Mouse (Mus musculus) neural tube, embryonic 14.5 days (tissue): ENCODE results near the gene Itpkc. TPM values are rescaled to one million over a fixed set of nuclear protein-coding genes. Genes with fewer than 3 reads are reported as not detected.

Experiments
- ATAC-seq: fragments of 200-750 bp; cut with Nextera tagmentation; 2 replicates; pipeline ENCODE4 v1.8.0; 2017; ENCODE audit warnings: low read depth, mild to moderate bottlenecking, moderate TSS enrichment, moderate library complexity
- H3K27ac ChIP-seq: fragments of 300-500 bp; sonication (generic); 2 replicates; pipeline ENCODE4 v1.5.1; 2014; ENCODE audit warnings: low read depth, mild to moderate bottlenecking, control low read depth, low read length, moderate library complexity, mixed read lengths
- H3K27me3 ChIP-seq: fragments of 300-500 bp; sonication (generic); 2 replicates; pipeline ENCODE4 v1.6.1; 2014; ENCODE audit warnings: low read length; ENCODE audit not compliant: control insufficient read depth, insufficient read depth
- H3K36me3 ChIP-seq: fragments of 300-500 bp; sonication (generic); 2 replicates; pipeline ENCODE4 v1.6.1; 2014; ENCODE audit warnings: low read length, mixed read lengths; ENCODE audit not compliant: control insufficient read depth, insufficient read depth
- H3K4me1 ChIP-seq: fragments of 300-500 bp; sonication (generic); 2 replicates; pipeline ENCODE4 v1.6.1; 2014; ENCODE audit warnings: low read length; ENCODE audit not compliant: control insufficient read depth, insufficient read depth
- H3K4me2 ChIP-seq: fragments of 300-500 bp; sonication (generic); 2 replicates; pipeline ENCODE4 v1.6.1; 2014; ENCODE audit warnings: mild to moderate bottlenecking, low read depth, low read length, control low read depth
- H3K4me3 ChIP-seq: fragments of 300-500 bp; sonication (generic); 2 replicates; pipeline ENCODE4 v1.5.1; 2014; ENCODE audit warnings: low read depth, low read length, control low read depth, mixed read lengths
- H3K9ac ChIP-seq: fragments of 300-500 bp; sonication (generic); replicated peaks from 2 replicates; pipeline ENCODE4 v1.6.1; 2014; ENCODE audit warnings: low read depth, mild to moderate bottlenecking, control low read depth, low read length, mixed read lengths
- H3K9me3 ChIP-seq: fragments of 300-500 bp; sonication (generic); 2 replicates; pipeline ENCODE4 v1.6.1; 2016; ENCODE audit warnings: low read length; ENCODE audit not compliant: control insufficient read depth
- WGBS: fragments of 180-500 bp; shearing (Covaris S2); extraction: QIAGEN DNeasy Blood & Tissue Kit; methylation state at CpG from one replicate; pipeline ENCODE4 v1.1.7; 2014; 5-methylcytosine and 5-hydroxymethylcytosine counted together
- polyA plus RNA-seq: library from polyadenylated mRNA; unstranded; fragments of >200 nt; fragmentation: Nextera tagmentation; extraction: Ambion mirVana; gene quantifications from 2 replicates; pipeline ENCODE4 v1.2.1, GENCODE M21; 2014

Itpkc gene
- polyA plus RNA-seq, 1 experiment from 2014 or later, result 6.6 TPM

DNA sequence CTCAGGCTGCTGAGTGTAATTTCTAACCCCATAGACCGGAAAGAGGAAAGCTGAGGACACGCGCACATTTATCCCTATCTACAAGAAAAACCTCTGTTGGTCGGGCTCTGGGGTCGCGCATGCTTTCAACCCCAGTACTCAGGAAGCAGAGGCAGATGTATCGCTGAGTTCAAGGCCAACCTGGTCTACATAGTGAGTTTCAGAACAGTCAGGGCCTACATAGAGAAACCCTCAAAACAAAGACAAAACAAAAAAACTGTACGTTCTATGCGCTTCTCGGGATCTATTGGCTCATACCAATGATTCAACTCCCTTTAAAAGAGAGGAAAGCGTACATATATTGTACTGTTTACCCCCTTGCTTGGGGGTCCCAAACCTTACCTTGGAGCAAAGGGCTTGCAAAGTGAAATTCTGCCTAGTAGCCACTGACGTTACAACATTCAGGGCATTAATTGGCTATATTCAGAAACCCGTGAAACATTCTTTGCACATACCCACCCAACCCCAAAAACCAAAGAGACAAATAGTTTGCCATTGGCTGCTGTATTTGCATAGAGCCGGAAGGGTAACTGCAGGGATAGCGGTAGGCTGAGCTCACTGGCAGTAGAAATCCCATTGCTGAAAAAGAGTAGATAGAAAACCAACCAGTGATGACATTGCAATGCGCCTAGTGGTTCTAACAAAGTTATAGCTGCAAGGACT lies 49.1 kb downstream of the Itpkc start:
- H3K9me3 ChIP-seq, result no peaks in the 10 kb centered on the region
- H3K27me3 ChIP-seq, result no peaks in the 10 kb centered on the region
- H3K4me3 ChIP-seq, result peak overlapping the region; percentile 63
- peaks cover 7% of the 10 kb centered on the region for H3K36me3 ChIP-seq
- 48% methylated on average over 16 of the region's 16 CpGs for WGBS
- H3K9ac ChIP-seq, result peak overlapping the region; percentile 18
- ATAC-seq, result no peak; the same call in 1 of the 2 replicates
- peak overlapping the region; percentile 82 for H3K27ac ChIP-seq
- H3K4me1 ChIP-seq, result peaks cover 5% of the 10 kb centered on the region
- H3K4me2 ChIP-seq, result peak overlapping the region; percentile 47

DNA sequence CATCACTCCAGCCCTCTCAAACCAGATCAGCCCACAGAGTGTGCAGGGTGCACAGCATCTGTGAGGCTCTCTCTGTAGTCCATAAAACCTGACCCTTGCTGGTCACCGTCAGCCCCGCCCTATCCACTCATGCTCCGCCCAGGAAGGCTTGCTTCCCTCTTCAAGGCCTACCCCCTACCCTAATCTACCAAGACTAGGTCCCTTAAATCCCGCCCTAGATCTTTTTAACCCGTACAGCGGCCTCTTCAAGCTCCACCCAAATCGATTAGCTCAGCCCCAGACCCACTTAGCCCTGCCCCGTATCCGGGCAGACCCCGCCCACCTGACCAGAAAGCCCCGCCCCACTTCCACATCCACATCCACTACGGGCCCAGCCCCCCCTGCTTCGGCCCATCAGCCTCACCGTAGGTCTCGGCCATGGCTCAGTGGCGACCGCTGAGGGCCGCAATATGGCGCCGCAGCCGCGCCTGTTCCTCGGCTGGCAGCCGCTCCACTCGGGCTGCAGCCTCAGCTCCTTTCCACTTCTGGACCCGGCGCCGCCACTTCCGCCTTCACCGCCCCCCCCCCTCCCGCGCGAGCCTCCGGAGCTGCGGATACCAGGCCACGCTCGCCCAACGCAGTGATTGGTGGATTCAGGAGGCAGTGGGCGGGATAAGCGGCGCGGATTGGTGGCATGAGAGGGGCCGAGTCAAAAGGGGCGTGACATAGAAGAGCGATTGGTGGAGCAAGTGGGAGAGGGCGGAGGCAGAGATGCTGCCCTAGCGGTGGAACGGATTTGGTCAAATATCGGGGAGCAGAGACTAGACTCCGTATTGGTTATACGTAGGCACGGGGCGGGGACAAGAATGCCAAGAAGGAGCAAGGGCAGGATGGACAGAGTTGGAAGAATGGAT lies 49.9 kb downstream of the Itpkc start, which contains the start of gene Rab4b:
Gene Rab4b (minus strand): TSS at position 573 of the 893 bp plus-strand sequence.
- H3K4me2 ChIP-seq, result peak within 1 kb of the TSS; percentile 55
- peak within 1 kb of the TSS; percentile 64 for H3K9ac ChIP-seq
- under 1% methylated on average over 49 of the region's 53 CpGs for WGBS
- ATAC-seq, result peak; percentile 98
- H3K27me3 ChIP-seq, result no peaks in the 10 kb centered on the region
- H3K9me3 ChIP-seq, result no peaks in the 10 kb centered on the region
- H3K36me3 ChIP-seq, result peaks cover 10% of the 10 kb centered on the region; the same call in 1 of the 2 replicates
- H3K27ac ChIP-seq, result peak within 1 kb of the TSS; percentile 88
- peak within 1 kb of the TSS; percentile 63 for H3K4me3 ChIP-seq
- peaks cover 5% of the 10 kb centered on the region for H3K4me1 ChIP-seq

DNA sequence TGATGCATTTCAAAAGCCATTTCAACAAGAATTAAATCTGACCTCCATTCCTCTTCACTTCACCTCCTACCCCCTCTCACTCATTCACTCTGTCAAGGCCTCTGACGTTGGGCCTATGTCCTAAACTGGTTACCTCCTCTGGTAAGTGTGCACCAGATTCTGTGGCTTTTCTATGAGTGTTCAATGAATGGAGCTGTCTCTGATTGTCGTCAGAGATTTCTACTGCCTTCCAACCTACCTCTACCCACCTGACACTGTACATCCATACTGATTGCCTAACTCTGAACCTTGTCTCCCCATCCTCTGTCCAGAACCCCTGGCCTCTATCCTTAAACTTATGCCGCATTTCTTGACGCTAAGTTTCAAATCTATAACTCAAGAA lies 50.5 kb downstream of the Itpkc start:
- H3K4me3 ChIP-seq, result peak overlapping the region; percentile 63
- H3K27ac ChIP-seq, result peak overlapping the region; percentile 88
- ATAC-seq, result no peak
- peaks cover 12% of the 10 kb centered on the region for H3K36me3 ChIP-seq
- H3K9ac ChIP-seq, result peak overlapping the region; percentile 64
- 31% methylated on average over 4 of the region's 4 CpGs for WGBS
- H3K27me3 ChIP-seq, result no peaks in the 10 kb centered on the region
- no peaks in the 10 kb centered on the region for H3K9me3 ChIP-seq
- peaks cover 5% of the 10 kb centered on the region for H3K4me1 ChIP-seq
- H3K4me2 ChIP-seq, result peak overlapping the region; percentile 55

DNA sequence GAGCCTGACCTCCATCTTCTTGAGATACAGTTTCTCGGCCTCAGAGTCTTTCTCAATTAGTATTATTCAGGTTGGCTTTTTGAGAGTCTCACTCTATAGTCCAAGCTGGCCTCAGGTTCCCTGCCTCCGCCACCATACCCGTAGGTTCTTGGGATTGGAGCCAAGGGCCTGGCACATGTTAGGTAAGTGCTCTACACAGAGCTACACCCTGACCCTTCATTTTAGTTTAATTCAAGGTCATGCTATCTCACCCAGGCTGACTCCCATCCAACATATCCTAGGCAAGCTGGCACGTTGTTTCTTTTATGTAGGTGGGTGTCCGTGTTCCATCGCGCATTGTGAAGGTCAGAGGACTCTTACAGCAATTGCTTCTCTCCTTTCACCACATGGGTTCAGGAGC lies 53.6 kb downstream of the Itpkc start:
- 96% methylated on average over 7 of the region's 7 CpGs for WGBS
- no peak overlapping the region for H3K4me3 ChIP-seq
- ATAC-seq, result no peak
- no peak overlapping the region for H3K9ac ChIP-seq
- H3K27me3 ChIP-seq, result no peaks in the 10 kb centered on the region
- peaks cover 23% of the 10 kb centered on the region for H3K36me3 ChIP-seq
- H3K9me3 ChIP-seq, result no peaks in the 10 kb centered on the region
- no peak overlapping the region for H3K27ac ChIP-seq
- H3K4me2 ChIP-seq, result no peak overlapping the region
- H3K4me1 ChIP-seq, result peaks cover 5% of the 10 kb centered on the region

DNA sequence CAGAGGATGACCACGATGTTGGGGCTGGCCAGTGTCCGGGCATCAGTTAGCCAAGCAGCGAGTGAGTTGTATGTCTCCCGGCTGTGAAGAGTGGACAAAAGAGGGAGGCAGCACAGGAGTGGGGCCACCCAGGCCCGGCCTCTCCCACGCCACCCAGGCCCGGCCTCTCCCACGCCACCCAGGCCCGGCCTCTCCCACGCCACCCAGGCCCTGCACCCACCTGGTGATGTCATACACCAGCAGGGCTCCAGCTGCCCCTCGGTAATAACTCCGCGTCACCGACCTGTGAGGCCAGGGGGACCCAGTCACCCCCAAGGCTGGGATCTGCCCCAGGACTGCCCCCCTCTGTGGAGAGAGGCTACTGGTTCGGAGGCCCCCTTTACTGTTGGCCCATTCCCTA lies 54.0 kb downstream of the Itpkc start:
- no peak overlapping the region for H3K4me3 ChIP-seq
- ATAC-seq, result no peak
- no peak overlapping the region for H3K4me2 ChIP-seq
- H3K36me3 ChIP-seq, result peaks cover 23% of the 10 kb centered on the region
- H3K9ac ChIP-seq, result no peak overlapping the region
- H3K4me1 ChIP-seq, result peaks cover 3% of the 10 kb centered on the region
- H3K27ac ChIP-seq, result no peak overlapping the region
- H3K9me3 ChIP-seq, result no peaks in the 10 kb centered on the region
- no peaks in the 10 kb centered on the region for H3K27me3 ChIP-seq
- 92% methylated on average over 15 of the region's 15 CpGs for WGBS

DNA sequence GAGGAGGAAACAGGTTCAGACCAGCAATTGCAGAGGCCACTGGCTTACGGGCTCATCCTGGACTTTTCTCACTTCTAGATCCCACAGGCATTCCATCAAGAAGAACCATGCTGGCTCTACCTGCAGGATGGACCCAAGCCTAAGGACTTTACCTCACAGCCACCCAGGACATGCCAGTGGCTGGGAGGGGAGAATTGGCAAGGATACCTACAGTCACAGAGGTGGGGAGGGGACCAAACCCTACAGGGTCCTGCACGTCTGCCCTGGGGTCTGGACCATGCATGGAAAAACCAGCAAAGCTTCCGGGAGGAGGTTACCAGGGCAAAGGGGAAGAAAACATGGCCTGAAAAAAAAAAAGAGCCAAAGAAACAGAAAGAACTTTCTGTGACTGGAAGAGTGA lies 57.5 kb downstream of the Itpkc start:
- H3K9ac ChIP-seq, result no peak overlapping the region
- H3K4me2 ChIP-seq, result no peak overlapping the region
- no peak overlapping the region for H3K27ac ChIP-seq
- ATAC-seq, result no peak
- peaks cover 5% of the 10 kb centered on the region for H3K4me1 ChIP-seq
- WGBS, result 90% methylated on average over 3 of the region's 3 CpGs
- no peak overlapping the region for H3K4me3 ChIP-seq
- no peaks in the 10 kb centered on the region for H3K27me3 ChIP-seq
- peaks cover 23% of the 10 kb centered on the region for H3K36me3 ChIP-seq
- no peaks in the 10 kb centered on the region for H3K9me3 ChIP-seq

DNA sequence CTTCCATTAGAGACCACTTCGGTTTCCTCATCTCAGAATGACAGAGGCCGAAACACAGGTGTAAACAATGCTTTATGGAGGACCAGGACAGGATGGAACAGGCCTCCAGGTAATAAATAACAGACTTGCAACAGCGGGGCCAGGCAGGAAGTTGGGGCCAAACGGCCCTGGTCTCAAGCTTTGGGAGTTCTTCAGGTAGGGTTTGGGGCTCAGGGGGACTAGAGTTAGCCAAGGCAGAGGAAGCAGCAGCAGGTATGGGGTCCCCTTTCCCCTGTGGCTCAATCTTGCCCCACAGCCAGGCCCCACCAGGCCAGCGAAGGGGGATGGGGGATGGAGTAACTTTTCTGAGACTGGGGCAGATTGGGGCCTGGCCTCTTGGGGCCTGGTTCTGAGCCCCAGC lies 60.1 kb downstream of the Itpkc start:
- H3K4me1 ChIP-seq, result peaks cover 28% of the 10 kb centered on the region
- H3K27ac ChIP-seq, result no peak overlapping the region
- H3K4me2 ChIP-seq, result no peak overlapping the region
- no peaks in the 10 kb centered on the region for H3K27me3 ChIP-seq
- H3K36me3 ChIP-seq, result peaks cover 15% of the 10 kb centered on the region
- no peak overlapping the region for H3K4me3 ChIP-seq
- 91% methylated on average over 5 of the region's 5 CpGs for WGBS
- H3K9ac ChIP-seq, result no peak overlapping the region
- H3K9me3 ChIP-seq, result no peaks in the 10 kb centered on the region
- ATAC-seq, result no peak

DNA sequence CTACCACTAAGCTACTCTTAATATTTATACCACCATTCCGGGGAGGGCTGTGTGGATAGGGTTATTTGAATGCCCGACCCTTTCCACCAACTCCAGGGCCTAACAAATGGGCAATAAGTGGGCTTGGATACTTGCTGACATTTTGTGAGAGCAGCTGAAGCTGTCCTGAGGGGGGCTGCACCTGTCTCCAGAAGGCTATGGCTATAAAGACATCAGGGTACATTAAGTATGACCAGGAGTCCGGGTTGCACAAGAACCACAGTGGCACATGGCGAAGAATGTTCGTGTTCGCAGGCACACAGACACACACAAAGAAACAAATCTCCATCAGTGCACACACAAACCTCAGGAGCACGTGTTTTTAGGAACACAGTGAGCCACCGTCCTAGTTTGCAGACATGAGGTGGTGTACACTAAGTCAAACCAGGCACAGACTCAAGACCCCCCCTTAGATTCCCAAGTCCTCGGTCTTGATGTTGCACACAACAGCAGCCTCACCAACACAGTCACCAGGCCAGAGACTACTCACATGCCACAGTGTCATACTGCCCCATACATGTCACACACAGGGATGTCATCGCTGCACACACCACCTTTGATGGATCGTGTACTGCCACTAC lies 60.9 kb downstream of the Itpkc start:
- Histone ChIP-seq H3K4me2 (peak overlapping the region; percentile 73), H3K27me3 (no peaks in the 10 kb centered on the region), H3K4me1 (peaks cover 36% of the 10 kb centered on the region), H3K27ac (peak overlapping the region; percentile 98), H3K9me3 (no peaks in the 10 kb centered on the region), H3K36me3 (peaks cover 8% of the 10 kb centered on the region), H3K9ac (peak overlapping the region; percentile 78; the same call in 1 of the 2 replicates), H3K4me3 (peak overlapping the region; percentile 70)
- 69% methylated on average over 11 of the region's 11 CpGs for WGBS
- ATAC-seq, result peak; percentile 1; the same call in 1 of the 2 replicates
